20 mouse cellular contexts compared by ENCODE assay signal in the genomic region with DNA sequence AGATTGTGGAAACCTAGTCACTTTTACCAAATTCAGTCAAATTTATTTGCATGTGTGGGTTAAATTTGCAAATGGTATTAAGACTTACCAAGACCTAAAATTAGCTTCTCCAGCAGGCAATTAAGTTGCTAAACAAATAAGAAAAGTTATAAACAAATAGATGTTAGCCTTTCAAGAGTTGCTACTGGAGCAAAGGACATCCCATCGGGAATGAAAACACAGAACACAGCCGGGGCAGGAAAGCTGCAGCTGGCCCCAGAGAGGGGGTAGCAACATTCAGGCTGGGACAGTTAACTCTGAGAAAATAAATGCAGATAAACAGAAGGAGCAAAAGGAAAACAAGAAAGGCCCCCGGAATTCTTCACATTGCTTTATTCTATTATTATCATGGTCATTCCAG. TPM values are rescaled to one million over a fixed set of nuclear protein-coding genes. Genes with fewer than 3 reads are reported as not detected.
"Had no signal": no experiment of that assay in that cellular context is flagged by ENCODE, and none has a peak within 500 bp of the region (broad histone marks: within the 10 kb centered on the region; RNA-seq: fewer than 3 reads in every experiment).

No protein-coding gene starts in this region.

- H3K27me3 ChIP-seq: kidney, embryonic 15.5 days; limb, embryonic 12.5 days; limb, embryonic 15.5 days; liver, embryonic 13.5 days; midbrain, embryonic 12.5 days; midbrain, embryonic 15.5 days; neural tube, embryonic 12.5 days; neural tube, embryonic 15.5 days had no signal

- ATAC-seq: intestine, postnatal 0 days; midbrain, embryonic 15.5 days had no signal

- H3K9me3 ChIP-seq: kidney, embryonic 15.5 days; limb, embryonic 12.5 days; limb, embryonic 15.5 days; liver, embryonic 13.5 days; midbrain, embryonic 12.5 days; midbrain, embryonic 15.5 days; neural tube, embryonic 12.5 days; neural tube, embryonic 15.5 days had no signal

- H3K9ac ChIP-seq: kidney, embryonic 15.5 days; limb, embryonic 12.5 days; limb, embryonic 15.5 days; liver, embryonic 13.5 days; midbrain, embryonic 12.5 days; midbrain, embryonic 15.5 days; neural tube, embryonic 12.5 days; neural tube, embryonic 15.5 days had no signal

- H3K4me1 ChIP-seq: liver, embryonic 13.5 days; midbrain, embryonic 12.5 days; neural tube, embryonic 12.5 days had no signal

- H3K36me3 ChIP-seq: kidney, embryonic 15.5 days; limb, embryonic 12.5 days; limb, embryonic 15.5 days; liver, embryonic 13.5 days; midbrain, embryonic 12.5 days; midbrain, embryonic 15.5 days; neural tube, embryonic 12.5 days; neural tube, embryonic 15.5 days had no signal

- H3K4me2 ChIP-seq: kidney, embryonic 15.5 days; limb, embryonic 12.5 days; limb, embryonic 15.5 days; liver, embryonic 13.5 days; midbrain, embryonic 12.5 days; midbrain, embryonic 15.5 days; neural tube, embryonic 12.5 days; neural tube, embryonic 15.5 days had no signal

- DNase-seq: kidney, adult 2 months; kidney, postnatal 14 days; left cerebral cortex, postnatal 4 days; liver, embryonic 13.5 days; right cerebral cortex, adult 18-20 months; right cerebral cortex, postnatal 14 days; right cerebral cortex, postnatal 4 days; thymus, adult 2 months; thymus, postnatal 14 days; thymus, postnatal 4 days had no signal

- H3K27ac ChIP-seq: kidney, embryonic 15.5 days; limb, embryonic 12.5 days; limb, embryonic 15.5 days; liver, embryonic 13.5 days; macrophage; midbrain, embryonic 12.5 days; midbrain, embryonic 15.5 days; neural tube, embryonic 12.5 days; neural tube, embryonic 15.5 days; stomach, postnatal 0 days had no signal

- H3K4me3 ChIP-seq: kidney, embryonic 15.5 days; limb, embryonic 12.5 days; limb, embryonic 15.5 days; liver, embryonic 13.5 days; midbrain, embryonic 12.5 days; midbrain, embryonic 15.5 days; neural tube, embryonic 12.5 days; neural tube, embryonic 15.5 days had no signal

RNA-seq across cellular contexts. Expression of a gene that starts 57.3 kb away (rescaled TPM):
- polyA plus RNA-seq: macrophage had no signal
